Mouse (Mus musculus): ENCODE data around the gene Rhog. TPM values are rescaled to one million over a fixed set of nuclear protein-coding genes. Genes with fewer than 3 reads are reported as not detected.

Rhog gene
- polyA plus RNA-seq, 2 experiments from 2014 or later = 146 to 173 TPM

DNA sequence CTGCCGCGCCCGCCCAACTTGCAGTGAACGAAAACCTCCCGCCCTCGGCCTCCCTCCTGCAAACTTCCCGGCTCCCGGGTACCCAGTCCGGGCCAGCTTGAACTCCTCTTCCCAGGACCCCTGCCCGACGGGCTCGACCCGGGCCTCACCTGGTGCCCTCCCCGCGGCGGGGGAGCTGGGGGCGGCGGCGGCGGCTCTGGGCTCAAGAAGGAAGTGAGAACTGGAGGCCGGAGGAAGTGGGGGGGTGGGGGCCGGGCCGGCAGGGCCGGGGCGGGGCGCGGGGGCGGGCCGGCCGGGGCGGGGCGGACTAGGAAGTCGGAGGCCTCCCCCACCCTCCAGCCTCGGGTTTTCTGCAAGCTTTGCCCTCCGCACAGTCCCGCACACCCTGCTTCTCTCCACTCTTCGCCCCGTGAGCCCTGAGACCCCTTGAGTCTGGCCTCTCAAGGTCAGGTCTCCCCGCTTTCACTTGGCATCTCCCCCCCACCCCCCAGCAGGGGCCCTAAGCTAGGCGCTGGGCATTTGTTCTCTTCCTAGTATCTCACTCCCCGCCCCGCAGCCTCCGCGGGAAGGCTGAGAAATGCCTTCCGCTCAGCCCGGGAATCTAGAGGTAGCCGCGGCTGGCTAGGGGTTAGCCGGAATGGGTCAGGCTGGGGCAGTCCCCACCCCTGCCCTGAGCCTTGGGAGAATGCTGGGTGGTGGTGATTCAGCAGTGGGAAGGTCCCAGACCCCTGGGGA is 5.8 kb downstream of the Rhog start:
- ATAC-seq = peak; percentile 39

DNA sequence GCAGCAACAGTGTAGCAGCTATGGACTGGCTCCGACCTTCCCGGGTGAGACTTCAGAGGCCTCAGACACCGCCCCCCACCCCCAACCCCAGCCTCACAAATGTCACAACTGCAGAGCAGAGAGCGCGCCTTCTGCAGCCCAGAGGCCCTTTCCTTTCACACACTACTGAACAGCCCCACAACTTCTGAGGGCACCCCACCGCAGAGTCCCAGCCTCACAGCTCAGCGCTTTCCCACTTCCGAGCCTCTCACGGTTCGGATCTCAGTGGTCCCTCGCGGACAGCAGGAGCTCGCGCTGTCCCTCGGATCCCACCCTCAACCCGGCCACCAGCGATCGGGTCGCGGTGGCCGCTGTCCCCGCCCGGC is 6.3 kb downstream of the Rhog start:
- ATAC-seq = peak; percentile 56

DNA sequence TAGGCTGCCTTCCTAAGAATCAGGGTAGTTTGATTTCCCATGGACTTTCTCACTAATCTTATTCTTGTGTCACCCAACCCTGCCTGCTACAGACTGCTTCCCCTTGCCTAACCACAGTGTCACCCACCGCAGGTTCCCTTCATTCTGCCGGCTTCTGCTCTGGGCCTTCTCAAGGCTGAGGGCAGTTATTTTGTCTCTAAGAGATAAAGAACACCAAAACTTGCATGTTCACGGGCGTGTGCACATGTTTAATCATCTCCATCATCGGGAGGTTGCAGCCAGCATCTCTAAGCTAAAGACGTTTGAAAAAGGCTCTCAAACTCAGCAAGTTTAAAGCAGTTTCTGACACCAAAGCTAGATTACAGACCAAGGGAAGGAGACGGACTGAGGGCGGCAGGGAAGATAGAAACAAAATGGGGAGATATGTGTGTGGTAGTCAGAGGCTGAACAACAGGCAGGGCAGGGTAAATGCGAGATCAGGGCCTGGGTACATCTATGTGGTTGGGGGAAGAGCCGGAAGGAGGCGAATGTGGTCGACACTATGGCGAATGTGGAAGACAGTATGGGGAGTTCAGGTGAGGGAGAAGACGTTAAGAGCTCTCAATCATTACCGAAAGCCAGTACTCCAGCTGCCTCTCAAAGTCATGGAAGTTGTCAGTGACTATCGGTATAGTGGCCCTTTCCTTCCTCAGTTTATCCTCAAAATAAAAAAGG is 7.0 kb downstream of the Rhog start:
- peak; percentile 12 for ATAC-seq

DNA sequence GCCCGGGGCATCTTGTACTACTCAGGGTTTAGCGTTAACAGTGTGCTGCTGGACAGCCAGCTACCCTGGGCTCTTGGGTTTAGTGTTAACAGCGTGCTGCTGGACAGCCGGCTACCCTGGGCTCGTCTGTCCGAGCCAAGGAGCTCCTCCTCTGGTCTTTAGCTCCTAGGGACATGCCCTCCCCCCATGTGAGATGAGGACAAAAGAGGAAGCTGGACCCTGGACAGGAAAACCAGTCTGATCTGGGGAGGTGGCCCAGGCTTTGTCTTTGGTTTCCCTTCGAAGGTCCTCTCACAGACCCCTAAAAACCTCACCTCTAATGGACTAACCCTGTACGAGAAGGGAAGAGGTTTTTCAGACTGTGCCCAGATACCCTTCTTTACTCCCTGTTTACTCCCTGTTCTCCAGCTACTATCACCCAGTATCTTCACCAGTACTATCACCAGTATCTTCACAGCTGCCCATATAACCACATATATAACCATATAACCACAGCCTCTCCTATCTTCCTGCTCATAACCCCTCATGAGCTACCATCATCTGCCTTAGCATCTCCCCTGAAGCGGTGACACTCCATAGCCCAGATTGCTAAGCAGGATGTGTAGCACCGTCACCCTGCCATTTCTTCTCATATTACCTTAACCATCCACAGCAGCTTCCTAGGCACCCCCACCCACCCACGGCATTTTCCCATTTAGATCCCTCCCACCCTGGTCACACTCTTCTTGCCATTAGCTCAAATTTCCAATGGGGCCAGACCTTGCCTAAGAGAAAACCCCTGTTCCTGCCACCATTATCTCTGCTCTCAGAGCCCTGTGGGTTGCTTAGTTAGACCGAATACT is 8.7 kb downstream of the Rhog start:
- ATAC-seq = no peak

DNA sequence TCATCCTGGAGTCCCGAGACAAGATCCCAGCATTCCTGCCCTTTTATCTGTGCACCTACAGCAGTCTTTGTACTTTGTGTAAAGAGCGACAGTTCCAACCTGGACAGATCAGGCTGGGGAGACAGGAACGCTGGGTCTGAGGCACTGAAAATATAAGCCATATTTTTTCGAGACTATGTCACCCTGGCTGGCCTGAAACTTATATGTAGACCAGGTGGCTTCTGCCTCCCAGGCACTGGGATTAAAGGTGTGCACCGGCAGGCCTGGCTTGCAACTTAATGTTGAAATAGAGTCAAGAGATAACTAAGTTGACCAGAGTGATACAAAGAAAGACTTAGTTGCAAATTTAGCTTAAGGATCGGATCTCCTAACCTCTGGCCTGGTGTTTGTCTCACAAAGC is 9.6 kb downstream of the Rhog start:
- no peak for ATAC-seq

DNA sequence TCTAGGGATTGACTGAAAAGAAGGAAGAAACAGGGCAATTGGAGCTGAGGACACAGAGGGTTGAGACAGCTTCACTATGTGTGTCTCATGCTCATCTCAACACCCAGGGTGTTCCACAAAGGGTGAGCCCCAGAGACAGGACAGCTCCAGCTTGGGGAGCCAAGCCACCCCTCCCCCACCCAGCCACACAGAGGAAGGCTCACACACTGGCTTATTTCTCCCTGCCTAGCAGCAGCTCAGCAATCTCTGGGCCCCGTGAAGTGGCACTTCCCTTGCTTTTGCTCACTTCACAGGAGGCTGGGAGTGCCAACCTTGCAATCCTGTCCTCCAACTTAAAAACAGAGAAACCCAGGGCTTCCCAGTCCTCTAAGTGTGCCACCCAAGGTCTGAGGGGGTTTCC is 10.1 kb downstream of the Rhog start:
- no peak for ATAC-seq

DNA sequence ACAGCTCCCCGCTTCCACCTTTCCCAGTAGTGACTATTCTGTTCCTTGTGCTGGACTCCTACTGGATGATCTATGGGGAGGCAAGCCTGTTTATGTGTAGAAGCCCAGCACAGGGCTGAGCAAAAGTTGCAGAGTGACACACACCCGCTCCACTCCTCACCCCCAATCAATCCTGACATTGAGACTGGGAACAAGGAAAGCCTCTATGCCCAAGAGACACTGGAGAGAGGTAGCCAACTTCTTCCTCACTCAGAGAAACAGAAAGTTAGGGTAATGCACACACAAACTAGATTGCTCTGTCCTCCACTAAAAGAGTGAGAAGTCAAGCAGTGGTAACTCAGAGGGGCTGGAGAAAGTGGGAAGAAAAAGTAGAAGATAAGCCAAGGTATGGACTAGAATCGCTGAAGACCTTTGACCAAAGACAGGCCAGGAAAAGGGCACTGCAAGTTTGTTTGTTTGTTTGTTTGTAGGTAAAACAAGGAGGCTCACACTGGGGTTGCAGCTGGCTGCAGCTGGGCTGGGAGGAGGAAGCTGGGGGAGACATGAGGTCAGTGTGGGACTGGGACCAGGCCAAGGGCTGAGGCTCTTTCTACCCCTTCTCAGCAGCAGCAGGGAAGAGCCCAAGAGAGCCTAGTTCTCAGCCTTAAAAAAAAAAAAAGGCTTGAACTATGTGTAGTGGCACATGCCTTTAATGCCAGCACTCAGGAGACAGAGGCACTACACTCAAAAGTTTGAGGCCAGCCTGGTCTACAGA is 10.9 kb downstream of the Rhog start:
- ATAC-seq = no peak

DNA sequence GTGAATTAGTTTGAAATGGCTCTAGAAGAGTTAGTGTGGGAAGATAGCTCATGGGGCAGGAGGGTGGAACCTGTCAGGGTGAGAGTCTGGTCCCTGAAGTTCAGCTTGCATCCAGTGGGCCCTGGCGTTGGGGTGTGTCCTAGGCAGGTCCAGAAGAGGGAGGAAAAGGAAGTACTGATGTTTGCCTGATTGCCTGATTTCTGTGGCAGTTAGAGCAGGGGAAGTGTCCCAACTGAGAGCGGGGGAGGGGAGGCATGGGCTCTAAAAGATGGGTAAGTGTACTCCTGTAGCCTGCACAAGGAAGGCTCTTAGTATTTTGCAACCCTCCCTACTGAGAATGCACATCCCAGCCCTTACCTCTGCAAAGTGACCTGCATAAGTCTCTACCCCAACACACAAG is 12.0 kb downstream of the Rhog start:
- no peak for ATAC-seq

DNA sequence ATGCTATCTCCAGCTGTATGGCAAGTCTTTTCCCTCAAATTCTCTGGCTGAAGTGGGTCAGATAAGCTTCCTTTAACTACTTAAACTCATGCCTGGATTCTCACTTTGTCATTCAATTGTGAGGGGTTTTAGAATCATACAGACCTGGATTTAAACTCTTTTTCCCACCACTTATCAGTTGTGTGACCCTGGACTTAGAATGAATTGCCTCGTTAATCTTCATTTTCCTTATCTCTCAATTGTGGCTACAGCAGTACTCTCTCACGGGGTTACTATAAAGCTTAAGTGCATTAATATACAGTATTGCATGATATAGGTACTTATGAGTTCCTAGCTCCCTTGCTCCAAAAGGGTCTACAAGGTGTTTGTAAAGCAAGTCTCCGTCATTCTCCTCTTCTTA is 12.9 kb downstream of the Rhog start:
- no peak for ATAC-seq

DNA sequence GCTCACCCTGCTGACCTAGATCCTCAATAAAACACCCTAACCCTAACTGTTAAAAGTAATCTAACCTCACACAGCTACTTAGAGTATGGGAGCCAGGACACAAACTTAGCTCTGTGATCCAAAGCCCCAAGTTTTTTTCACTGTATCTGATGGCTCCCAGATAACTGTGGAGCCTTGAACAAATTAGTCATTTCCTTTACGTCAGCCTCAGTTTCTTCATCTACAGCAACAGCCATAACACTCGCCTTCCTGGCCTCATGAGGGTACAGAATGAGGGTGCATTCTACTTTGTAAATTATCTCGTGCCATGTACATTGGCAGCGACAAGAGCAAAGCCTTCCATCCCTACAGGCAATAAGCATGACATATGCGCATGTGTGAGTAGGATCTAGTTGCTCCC is 13.5 kb downstream of the Rhog start:
- no peak for ATAC-seq

DNA sequence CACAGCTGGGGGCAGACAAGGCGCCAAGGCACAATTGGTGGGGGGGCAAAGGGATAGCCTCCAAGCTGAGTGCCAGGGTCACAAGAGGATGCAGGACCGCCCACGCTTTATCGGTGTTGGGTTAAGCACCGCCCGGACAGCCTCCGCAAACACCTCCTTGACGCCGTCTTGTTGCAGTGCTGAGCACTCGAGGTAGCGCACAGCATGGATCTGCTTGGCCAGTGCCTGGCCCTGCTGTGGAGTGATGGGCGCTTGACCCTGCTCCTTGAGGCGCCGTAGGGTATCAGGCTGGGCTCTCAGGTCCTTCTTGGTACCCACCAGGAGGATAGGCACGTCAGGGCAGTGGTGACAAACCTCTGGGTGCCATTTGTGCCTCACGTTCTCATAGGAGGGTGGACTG is 16.3 kb downstream of the Rhog start:
- no peak for ATAC-seq

DNA sequence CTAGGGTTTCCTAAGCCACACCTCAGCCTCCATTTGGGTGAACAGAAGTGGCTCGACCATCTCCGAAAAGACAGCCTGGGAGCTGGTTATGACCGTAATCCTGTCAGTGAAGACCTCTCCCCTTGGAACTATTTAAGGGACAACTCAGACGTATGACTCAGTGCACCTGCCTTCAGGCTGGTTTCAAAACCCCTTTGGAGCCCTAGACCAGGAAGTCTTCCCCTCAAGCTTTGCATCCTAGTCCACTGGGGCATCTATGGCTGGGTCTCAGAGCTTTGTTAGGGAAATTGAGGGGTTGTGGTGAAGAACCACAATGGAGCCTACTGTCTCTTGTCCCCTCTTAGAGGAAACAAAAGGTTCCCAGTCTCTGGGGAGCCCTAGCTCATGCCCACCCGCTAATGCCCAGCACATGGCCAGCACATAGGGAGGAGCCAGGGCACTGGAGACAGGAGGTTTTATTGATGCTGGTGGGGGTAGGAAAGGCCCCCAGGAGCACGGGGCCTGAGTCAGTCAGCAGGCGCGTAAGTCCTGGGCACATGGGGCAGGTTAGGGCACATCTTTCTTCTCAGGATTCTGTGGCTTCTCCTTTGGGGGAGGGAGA is 17.1 kb downstream of the Rhog start:
- ATAC-seq = no peak

DNA sequence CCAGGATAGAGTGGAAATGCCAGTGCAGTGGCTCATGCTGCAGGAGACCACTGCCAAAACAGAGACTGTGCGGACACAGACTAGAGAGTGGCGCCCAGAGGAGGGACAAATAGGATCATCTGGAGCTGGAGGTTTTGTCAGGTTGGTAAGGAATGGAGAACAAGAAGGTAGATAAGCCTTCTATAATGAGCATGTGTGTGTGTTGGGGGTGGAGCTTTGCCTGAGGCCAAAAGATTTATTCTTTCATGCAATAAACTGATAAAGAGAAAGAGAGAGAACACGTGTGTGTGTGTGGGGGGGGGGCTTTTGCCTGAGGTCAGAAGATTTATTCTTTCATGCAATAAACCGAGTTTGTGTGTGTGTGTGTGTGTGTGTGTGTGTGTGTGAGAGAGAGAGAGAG is 22.8 kb downstream of the Rhog start:
- no peak for ATAC-seq

DNA sequence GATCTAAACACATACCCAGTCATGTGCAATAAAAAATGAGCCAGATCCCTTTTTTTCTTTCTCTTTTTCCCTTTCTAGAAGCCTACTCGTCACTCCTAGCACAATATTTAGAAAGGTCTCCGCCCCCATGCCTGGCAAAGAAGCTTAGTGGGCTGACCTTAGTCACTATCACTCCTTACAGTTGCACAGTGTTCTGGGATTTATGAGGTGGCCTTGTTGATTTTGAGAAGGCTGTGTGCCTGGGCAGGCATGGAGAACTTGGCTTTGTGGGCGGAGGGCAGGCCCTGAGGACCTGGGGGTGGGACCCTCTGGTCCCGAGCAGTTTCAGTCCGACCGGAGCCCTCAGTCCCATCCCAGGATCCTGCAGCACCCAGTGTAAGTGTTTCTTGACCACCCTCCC is 26.0 kb downstream of the Rhog start:
- no peak for ATAC-seq

DNA sequence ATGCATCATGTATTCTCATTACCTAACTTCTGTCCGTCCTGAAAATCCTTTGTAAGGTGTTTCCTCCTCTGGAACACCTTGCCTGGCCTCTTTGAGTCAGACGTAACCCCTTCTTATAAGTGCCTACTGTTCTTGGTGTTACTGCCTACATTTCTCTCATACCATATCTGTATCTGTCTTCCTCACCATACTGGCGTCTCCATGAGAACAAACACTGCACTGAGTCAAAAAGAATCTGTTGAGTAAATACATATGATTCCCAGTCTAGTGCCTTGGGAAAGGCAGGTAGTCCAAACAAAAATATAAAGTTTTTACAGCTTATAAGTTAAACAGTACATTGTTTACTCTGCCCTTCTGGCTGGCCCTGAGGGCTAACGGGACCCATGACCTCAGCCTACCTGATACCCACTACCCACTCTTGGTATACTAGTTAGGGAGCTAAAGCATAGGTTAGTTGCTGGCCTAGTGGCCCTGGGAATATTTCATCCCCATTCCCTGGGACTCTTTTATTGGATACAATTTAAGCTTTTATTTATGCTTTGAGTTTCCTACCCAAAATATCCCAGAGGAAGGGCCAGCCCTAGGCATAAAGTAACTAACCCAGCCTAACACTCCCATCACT is 27.7 kb downstream of the Rhog start:
- ATAC-seq = no peak

DNA sequence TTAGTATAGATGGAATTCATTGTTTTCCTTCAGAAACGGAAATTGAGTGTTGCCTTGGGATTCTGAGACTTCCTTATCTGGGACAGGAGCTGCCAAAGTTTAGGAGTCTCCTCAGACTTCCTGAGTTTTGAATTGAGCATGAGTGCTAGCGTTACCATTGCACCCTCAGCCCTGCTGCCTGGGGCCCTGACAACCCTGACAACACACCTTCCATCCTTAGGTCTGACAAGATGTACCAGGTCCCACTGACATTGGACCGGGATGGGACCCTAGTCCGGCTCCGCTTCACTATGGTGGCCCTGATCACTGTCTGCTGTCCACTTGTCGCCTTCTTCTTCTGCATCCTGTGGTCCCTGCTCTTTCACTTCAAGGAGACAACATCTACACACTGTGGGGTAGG is 29.8 kb downstream of the Rhog start:
- no peak for ATAC-seq

DNA sequence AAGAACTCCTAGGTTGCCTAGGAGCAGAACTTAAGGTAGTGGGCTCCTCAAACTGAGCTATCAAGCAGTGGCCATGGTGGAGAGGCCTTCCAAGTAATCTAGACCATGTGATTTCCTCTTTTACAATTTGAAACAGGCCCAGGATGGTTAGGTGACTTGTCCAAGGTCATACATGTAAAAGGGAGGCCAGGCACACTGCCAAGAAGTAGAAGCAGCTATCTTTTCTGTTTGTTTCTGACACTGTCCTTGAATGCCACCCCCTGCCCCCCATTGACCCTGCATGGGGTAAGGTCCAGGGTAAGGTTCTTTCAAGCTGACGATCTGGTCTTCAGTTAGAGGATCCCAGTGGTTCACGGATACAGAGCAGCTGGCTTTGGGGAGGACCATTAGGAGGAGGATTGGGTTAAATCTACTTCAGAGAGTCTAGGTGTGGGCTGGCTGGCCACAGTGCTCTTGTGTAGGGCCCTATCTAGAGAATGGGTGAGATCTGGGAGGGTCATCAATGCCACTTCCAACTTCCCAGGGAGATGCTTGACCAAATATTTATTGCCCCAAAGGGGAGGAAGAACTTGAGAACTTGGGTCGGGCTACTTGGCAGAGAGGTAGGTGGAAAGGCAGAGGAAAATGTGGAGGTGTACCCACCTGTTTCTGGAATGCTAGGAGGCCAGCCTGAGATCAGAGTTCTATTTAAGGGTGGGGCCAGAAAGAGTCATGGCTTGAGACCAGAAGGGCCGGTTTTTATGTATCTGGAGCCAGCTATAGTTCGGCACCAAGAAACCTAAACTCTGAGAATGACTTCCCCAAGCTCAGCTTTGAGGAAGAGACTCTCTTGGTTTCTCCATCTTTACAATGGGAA is 31.7 kb downstream of the Rhog start:
- ATAC-seq = no peak

DNA sequence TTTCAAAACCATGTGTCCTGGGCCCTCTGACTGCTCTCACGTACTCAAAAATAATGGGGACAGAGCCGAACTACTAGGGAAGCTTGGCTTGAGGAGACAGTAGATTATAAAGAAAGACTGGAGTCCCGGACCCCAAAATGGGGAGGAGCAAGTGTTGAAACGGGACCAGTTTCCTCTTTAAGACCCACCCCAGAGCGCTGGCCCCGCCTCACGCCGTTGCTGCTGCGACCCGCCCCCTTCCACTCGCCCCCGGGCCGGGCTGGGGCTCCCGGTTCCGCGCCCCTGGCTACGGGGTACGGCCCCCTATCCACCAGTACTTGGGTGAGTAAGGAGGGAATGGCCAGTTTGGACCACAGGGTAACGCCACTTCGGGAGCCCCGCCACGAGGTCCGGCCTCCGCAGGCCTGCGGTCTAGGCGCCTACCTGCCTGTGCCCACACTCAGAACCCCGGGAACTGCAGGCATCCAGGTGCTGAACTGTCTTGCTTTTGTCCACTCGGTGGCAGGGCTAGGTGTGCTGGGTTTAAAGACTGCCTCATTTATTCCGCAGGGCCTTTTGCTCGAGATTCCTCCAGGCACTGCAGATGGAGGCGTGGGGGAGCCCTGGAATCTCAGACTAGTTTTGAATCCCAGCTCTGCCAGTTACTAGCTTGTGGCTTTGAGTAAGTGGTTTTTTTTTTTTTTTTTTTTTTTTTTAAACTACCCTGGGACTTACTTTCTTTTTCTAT is 32.9 kb downstream of the Rhog start:
- peak; percentile 84 for ATAC-seq

DNA sequence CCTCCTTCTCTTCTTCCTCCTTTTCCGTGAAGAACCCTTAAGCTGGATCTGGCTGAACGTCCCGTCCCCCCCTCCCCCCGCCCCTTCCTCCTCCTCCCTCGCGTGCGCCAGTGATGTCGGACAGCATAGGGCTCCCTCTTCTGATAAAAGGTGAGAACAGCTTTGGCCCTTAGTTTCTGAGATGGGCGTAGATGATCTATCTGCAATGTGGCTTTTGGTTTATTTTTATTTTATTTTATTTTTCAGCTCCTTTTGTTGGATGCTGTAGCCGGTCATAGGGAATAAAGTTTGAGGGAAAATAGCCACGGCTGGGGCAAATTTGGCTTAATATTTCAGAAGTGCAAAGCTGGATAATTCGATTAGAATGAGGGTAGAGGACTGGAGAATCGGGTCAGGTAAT is 33.5 kb downstream of the Rhog start:
- peak; percentile 61 for ATAC-seq

DNA sequence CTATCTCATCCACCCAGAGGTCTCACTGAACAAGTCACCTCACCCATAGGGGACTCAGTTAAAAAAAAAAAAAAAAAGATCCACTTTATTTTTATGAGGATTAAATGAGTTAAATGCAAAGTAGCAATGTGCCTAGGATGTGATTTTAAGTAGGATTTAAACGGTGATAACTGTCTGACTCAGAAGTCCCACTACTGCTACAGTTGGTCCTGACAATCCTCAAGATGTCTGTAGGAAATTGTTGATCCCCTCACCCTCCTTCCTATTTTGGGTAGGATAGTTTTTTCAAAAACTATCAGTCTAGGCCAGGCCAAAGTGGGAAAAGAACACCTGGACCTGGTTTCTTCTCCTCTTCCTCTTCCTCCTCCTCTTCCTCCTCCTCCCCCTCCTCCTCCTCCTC is 34.0 kb downstream of the Rhog start:
- ATAC-seq = no peak
